Mouse (Mus musculus) midbrain, postnatal 0 days (tissue): ENCODE measurements around the gene Ppox. TPM values are rescaled to one million over a fixed set of nuclear protein-coding genes. Genes with fewer than 3 reads are reported as not detected.

Source experiments
- ATAC-seq: fragments of 200-750 bp; cut with Nextera tagmentation; 2 replicates; pipeline ENCODE4 v1.8.0; 2017; ENCODE audit warnings: moderate number of reproducible peaks, mild to moderate bottlenecking, moderate TSS enrichment, moderate library complexity; ENCODE audit not compliant: low FRiP score
- DNase-seq: peaks from one replicate; pipeline ENCODE4 v3.0.0-alpha.2; 2015; ENCODE audit warnings: low spot score
- H3K27ac ChIP-seq: fragments of 300-500 bp; sonication (generic); 2 replicates; pipeline ENCODE4 v1.5.1; 2014; ENCODE audit warnings: low read depth, mild to moderate bottlenecking, low read length, mixed read lengths
- H3K27me3 ChIP-seq: fragments of 300-500 bp; sonication (generic); 2 replicates; pipeline ENCODE4 v1.6.1; 2014; ENCODE audit warnings: low read length, control low read depth, mixed read lengths; ENCODE audit not compliant: insufficient read depth
- H3K36me3 ChIP-seq: fragments of 300-500 bp; sonication (generic); 2 replicates; pipeline ENCODE4 v1.6.1; 2014; ENCODE audit warnings: low read length, control low read depth, mixed read lengths; ENCODE audit not compliant: insufficient read depth
- H3K4me1 ChIP-seq: fragments of 300-500 bp; sonication (generic); 2 replicates; pipeline ENCODE4 v1.6.1; 2014; ENCODE audit warnings: mild to moderate bottlenecking, control low read depth, antibody characterized with exemption, low read length, mixed read lengths; ENCODE audit not compliant: insufficient read depth
- H3K4me2 ChIP-seq: fragments of 300-500 bp; sonication (generic); 2 replicates; pipeline ENCODE4 v1.6.1; 2014; ENCODE audit warnings: low read depth, mild to moderate bottlenecking, low read length, mixed read lengths; ENCODE audit not compliant: poor library complexity, severe bottlenecking
- H3K4me3 ChIP-seq: fragments of 300-500 bp; sonication (generic); 2 replicates; pipeline ENCODE4 v1.5.1; 2014; ENCODE audit warnings: low read depth, mild to moderate bottlenecking, low read length, moderate library complexity
- H3K9ac ChIP-seq: fragments of 300-500 bp; sonication (generic); replicated peaks from 2 replicates; pipeline ENCODE4 v1.6.1; 2014; ENCODE audit warnings: mild to moderate bottlenecking, low read length, moderate library complexity, mixed read lengths; ENCODE audit not compliant: poor library complexity, severe bottlenecking
- H3K9me3 ChIP-seq: fragments of 300-500 bp; sonication (generic); 2 replicates; pipeline ENCODE4 v1.6.1; 2016; ENCODE audit warnings: low read length, control low read depth
- CTCF ChIP-seq: IDR thresholded peaks from 2 replicates; pipeline ENCODE4 v1.5.1; 2016; ENCODE audit warnings: antibody characterized with exemption, mild to moderate bottlenecking
- WGBS: fragments of 180-500 bp; shearing (Covaris S2); extraction: QIAGEN DNeasy Blood & Tissue Kit; methylation state at CpG from one replicate; pipeline ENCODE4 v1.1.7; 2014; 5-methylcytosine and 5-hydroxymethylcytosine counted together
- polyA plus RNA-seq: library from polyadenylated mRNA; unstranded; fragments of >200 nt; fragmentation: Nextera tagmentation; extraction: Ambion mirVana; gene quantifications from 2 replicates; pipeline ENCODE4 v1.2.1, GENCODE M21; 2015
- total RNA-seq: library from RNA; depleted of rRNA; stranded (reverse); fragments of >200 nt; gene quantifications from 2 replicates; pipeline ENCODE4 v1.2.3, GENCODE M21; 2014

The Ppox gene
- total and polyA plus RNA-seq, 2 experiments from 2014 or later, result 31.3 to 45.9 TPM

DNA sequence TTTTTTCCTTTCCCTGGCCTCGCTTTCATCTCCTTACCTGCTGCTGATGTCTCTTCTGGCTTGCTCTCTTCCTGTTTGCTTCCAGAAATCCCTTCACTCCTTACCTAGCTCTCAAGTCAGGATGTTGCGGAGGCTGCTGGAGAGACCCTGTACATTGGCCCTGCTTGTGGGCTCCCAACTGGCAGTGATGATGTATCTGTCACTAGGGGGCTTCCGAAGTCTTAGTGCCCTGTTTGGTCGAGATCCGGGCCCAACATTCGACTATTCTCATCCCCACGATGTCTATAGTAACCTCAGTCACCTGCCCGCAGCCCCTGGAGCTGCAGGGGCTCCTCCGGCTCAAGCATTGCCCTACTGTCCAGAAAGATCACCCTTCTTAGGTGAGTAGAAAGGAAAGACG, 9.4 kb downstream of the Ppox start:
- ATAC-seq (no peak), DNase-seq (no peak)
- H3K9me3 ChIP-seq, result no peaks in the 10 kb centered on the region
- WGBS, result 66% methylated on average over 10 of the region's 10 CpGs
- no peak for TF ChIP-seq CTCF
- peaks cover 29% of the 10 kb centered on the region for H3K36me3 ChIP-seq
- peak overlapping the region; percentile 89 for H3K4me2 ChIP-seq
- H3K4me3 ChIP-seq, result no peak overlapping the region
- no peaks in the 10 kb centered on the region for H3K27me3 ChIP-seq
- H3K9ac ChIP-seq, result 0 out of 2 replicates have a peak overlapping the region, but pooled peaks have one; percentile 13
- H3K27ac ChIP-seq, result no peak overlapping the region
- H3K4me1 ChIP-seq, result peaks cover 9% of the 10 kb centered on the region; the same call in 1 of the 2 replicates

DNA sequence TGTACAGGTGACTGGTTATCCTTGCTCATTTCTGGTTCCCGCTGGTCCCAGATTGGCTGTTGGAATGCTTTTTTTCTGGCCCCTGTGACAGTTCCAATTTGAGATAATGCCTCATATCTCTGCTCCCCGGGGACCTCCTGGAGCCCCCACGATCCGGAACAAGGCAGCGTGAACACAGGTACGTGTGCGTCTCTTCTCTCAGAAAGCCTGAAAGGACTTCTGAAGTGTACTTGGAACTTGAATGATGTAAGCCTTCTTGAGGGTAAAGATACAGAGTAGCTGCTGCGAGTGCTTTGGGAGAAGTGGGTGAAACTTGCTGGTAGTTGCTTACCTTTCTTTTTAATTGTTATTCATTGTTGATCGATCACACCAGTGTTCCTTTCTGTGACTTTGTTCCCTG, 9.8 kb downstream of the Ppox start:
- H3K4me1 ChIP-seq, result peaks cover 9% of the 10 kb centered on the region; the same call in 1 of the 2 replicates
- DNase-seq (no peak), ATAC-seq (no peak)
- H3K27me3 ChIP-seq, result no peaks in the 10 kb centered on the region
- peak overlapping the region; percentile 89 for H3K4me2 ChIP-seq
- H3K27ac ChIP-seq, result no peak overlapping the region
- H3K36me3 ChIP-seq, result peaks cover 25% of the 10 kb centered on the region
- H3K9me3 ChIP-seq, result no peaks in the 10 kb centered on the region
- peak overlapping the region; percentile 82; the same call in 1 of the 2 replicates for H3K9ac ChIP-seq
- no peak for TF ChIP-seq CTCF
- H3K4me3 ChIP-seq, result peak overlapping the region; percentile 87
- 50% methylated on average over 9 of the region's 9 CpGs for WGBS

DNA sequence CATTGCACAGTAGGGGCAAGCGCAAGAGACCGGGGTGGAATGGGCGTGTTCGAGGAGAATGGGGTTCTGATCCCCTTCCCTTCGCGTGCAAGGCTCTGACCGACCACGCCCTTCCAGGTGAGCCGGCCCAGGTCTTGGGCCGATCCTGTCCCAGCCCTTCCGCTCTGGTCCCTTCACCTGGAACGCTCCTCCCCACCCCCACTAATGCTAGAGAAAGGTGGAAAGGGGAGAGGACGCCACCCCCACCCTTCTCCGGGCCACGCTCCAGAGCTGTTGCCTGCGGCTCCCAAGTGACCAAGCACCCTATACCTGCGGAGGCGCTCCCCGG, 10.4 kb downstream of the Ppox start:
- ATAC-seq, result peak; percentile 74
- H3K36me3 ChIP-seq, result peaks cover 18% of the 10 kb centered on the region
- H3K9me3 ChIP-seq, result no peaks in the 10 kb centered on the region
- under 1% methylated on average over 18 of the region's 19 CpGs for WGBS
- no peak for DNase-seq
- no peaks in the 10 kb centered on the region for H3K27me3 ChIP-seq
- H3K9ac ChIP-seq, result peak overlapping the region; percentile 82
- peak overlapping the region; percentile 89 for H3K4me2 ChIP-seq
- peaks cover 9% of the 10 kb centered on the region; the same call in 1 of the 2 replicates for H3K4me1 ChIP-seq
- TF ChIP-seq CTCF, result no peak
- peak overlapping the region; percentile 87 for H3K4me3 ChIP-seq
- peak overlapping the region; percentile 55 for H3K27ac ChIP-seq

DNA sequence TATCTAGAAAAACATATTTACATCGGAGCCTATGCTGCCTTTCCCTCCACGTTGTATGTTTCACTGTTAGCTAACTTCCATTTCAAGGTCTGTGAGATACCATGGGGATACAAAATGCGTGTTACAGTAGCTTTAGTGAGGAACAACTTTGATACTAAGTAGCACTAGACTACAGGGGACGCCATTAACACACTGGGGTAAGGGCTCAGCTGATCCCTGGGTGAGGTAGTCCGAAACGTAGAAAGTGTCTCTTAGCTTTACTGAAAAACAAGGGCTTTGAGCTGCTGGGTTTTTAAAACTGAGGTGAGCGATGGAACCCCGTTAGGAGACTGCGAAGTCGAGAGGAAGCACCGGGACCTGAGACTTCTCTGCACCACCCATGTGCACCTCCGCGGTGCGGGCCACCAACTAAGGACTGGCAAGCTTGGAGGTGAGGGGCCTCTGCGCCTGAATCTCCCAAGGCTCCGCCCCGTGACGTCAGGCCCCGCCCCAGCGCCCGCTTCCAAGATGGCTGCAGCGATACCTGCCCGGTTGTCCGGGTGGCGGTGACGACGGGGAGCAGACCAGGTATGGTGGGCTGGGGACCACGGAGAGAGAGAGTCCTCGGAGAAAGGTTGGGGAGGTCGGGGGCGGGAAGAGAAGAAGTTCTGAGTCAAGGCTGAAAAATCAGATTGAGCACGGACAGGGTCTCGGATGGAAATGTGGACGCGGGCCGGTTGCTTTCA, 11.0 kb downstream of the Ppox start, which contains the start of gene B4galt3:
Gene B4galt3, plus strand, starts transcription at position 481 of the 725 bp plus-strand sequence.
- Histone ChIP-seq H3K9ac (peak within 1 kb of the TSS; percentile 82), H3K4me1 (peaks cover 9% of the 10 kb centered on the region; the same call in 1 of the 2 replicates), H3K9me3 (no peaks in the 10 kb centered on the region), H3K27me3 (no peaks in the 10 kb centered on the region), H3K4me2 (peak within 1 kb of the TSS; percentile 89), H3K36me3 (peaks cover 14% of the 10 kb centered on the region; the same call in 1 of the 2 replicates), H3K27ac (peak within 1 kb of the TSS; percentile 55), H3K4me3 (peak within 1 kb of the TSS; percentile 87)
- DNase-seq (peak; percentile 92), ATAC-seq (peak; percentile 92)
- peak; percentile 22 for TF ChIP-seq CTCF
- WGBS, result 4% methylated on average over 35 of the region's 36 CpGs

DNA sequence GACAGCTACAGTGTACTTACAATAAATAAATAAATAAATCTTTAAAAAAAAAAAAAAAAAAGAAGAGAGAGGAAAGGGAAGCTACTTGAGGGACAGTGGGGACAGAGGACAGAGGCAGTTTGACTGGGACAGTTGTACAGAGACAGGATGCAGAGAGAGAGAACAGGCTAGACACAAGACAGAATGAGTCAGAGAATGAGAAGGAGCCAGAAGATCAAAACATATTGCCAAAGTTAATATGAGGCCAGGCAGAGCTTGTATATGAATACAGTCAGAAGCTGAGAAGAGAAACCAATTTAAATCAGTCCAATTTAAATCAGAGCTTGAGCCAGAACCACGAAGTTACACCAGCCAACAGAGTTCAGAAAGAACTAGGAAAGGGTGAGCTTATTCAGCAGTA, 12.6 kb downstream of the Ppox start:
- TF ChIP-seq CTCF, result no peak
- 57% methylated on average over 1 of the region's 1 CpGs for WGBS
- H3K9me3 ChIP-seq, result no peaks in the 10 kb centered on the region
- H3K27ac ChIP-seq, result no peak overlapping the region
- no peak overlapping the region for H3K4me2 ChIP-seq
- no peaks in the 10 kb centered on the region for H3K36me3 ChIP-seq
- peaks cover 13% of the 10 kb centered on the region; the same call in 1 of the 2 replicates for H3K4me1 ChIP-seq
- DNase-seq, result no peak
- no peak for ATAC-seq
- no peak overlapping the region for H3K4me3 ChIP-seq
- H3K9ac ChIP-seq, result no peak overlapping the region
- H3K27me3 ChIP-seq, result no peaks in the 10 kb centered on the region

DNA sequence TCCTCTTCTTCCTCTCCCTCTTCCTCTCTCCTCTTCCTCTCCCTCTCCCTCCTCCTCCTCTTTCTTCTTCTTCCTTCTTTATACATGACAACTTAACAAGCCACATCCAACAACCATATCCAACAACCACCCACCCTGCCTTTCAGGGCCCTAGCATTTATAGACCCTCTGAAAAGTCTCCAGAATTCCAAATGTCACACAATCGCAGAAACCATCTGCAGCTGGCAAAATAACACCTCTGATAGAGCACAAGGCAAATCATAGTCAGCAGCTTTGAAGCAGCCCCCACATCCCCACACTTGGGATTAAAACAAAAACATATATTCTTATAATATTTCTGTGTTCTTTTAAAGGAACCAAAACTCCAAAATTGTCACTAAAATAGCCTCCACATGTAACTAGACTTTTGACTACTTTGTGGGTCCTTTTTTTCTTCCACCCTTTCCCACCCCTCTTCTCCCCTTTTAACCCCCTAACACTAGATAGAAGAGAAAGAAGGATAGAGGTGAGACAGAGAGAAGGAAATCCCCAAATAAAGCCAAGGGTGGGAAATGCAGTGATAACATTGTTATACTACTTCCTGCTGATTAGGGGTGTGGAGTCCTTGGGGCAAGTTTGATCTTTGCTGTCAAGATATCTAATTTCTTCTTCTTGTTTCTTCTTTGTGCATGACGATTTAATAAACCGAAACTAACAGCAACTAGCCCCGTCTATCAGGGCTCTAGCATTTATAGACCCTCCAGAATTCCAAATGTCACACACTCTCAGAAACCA, 14.8 kb downstream of the Ppox start:
- Histone ChIP-seq H3K36me3 (no peaks in the 10 kb centered on the region), H3K4me3 (no peak overlapping the region), H3K27ac (no peak overlapping the region), H3K4me1 (peaks cover 9% of the 10 kb centered on the region; the same call in 1 of the 2 replicates), H3K27me3 (no peaks in the 10 kb centered on the region), H3K9ac (no peak overlapping the region), H3K9me3 (no peaks in the 10 kb centered on the region), H3K4me2 (no peak overlapping the region)
- 79% methylated on average over 4 of the region's 4 CpGs for WGBS
- no peak for TF ChIP-seq CTCF
- DNase-seq (no peak), ATAC-seq (no peak)
